In genomic region chr4:141659739-141660138, GRCm38 (mm10) we compare ENCODE assay signal across 14 mouse cellular contexts. TPM values are rescaled to one million over a fixed set of nuclear protein-coding genes. Genes with fewer than 3 reads are reported as not detected.
DNase-seq lines count a peak whose midpoint lies in the region; ATAC-seq and TF ChIP-seq lines count a peak whose summit lies in the region.
"Had no signal": no experiment of that assay in that cellular context is flagged by ENCODE, and none has a peak within 500 bp of the region (broad histone marks: within the 10 kb centered on the region; RNA-seq: fewer than 3 reads in every experiment).

No protein-coding gene starts in this region.

- H3K4me2 ChIP-seq in liver, embryonic 14.5 days (ENCODE audit: low read depth): no peak overlapping the region
- H3K4me2 ChIP-seq in liver, embryonic 11.5 days: no peak overlapping the region

- no peaks in the 10 kb centered on the region for H3K27me3 ChIP-seq in liver, embryonic 14.5 days (ENCODE audit: control insufficient read depth, insufficient read depth, low read length)
- no peaks in the 10 kb centered on the region for H3K27me3 ChIP-seq in liver, embryonic 11.5 days (replicated peaks; ENCODE audit: control insufficient read depth, insufficient read depth, low read length)
- H3K27me3 ChIP-seq in ES-Bruce4 (ENCODE audit: control insufficient read depth, insufficient read depth, low read length, poor library complexity, severe bottlenecking): no peaks in the 10 kb centered on the region

- TF ChIP-seq EP300 in liver, embryonic 14.5 days (IDR thresholded peaks at IDR 0.05; ENCODE audit: low read depth): no peak
- no peak for TF ChIP-seq EP300 in ES-Bruce4 (IDR thresholded peaks at IDR 0.05; ENCODE audit: insufficient read depth, low read depth, low read length)

- H3K9me3 ChIP-seq in liver, embryonic 14.5 days (ENCODE audit: control insufficient read depth, low read length): no peaks in the 10 kb centered on the region
- H3K9me3 ChIP-seq in liver, embryonic 11.5 days (ENCODE audit: control insufficient read depth, low read length): no peaks in the 10 kb centered on the region
- H3K9me3 ChIP-seq in ES-Bruce4 (replicated peaks; ENCODE audit: control insufficient read depth, insufficient read depth, low read length, poor library complexity, severe bottlenecking): no peaks in the 10 kb centered on the region

- no peak overlapping the region for H3K4me3 ChIP-seq in gastrocnemius, adult 2 months
- no peak overlapping the region for H3K4me3 ChIP-seq in liver, embryonic 14.5 days (ENCODE audit: insufficient read depth in 1 of 2, low read depth in 2 of 2, low read length in 2 of 2)
- no peak overlapping the region for H3K4me3 ChIP-seq in liver, embryonic 11.5 days (ENCODE audit: low read depth, low read length)
- no peak overlapping the region for H3K4me3 ChIP-seq in ES-Bruce4 (ENCODE audit: low read depth, low read length)

- H3K9ac ChIP-seq in liver, embryonic 14.5 days (replicated peaks): no peak overlapping the region
- H3K9ac ChIP-seq in liver, embryonic 11.5 days (ENCODE audit: low read depth, low read length): no peak overlapping the region
- no peak overlapping the region for H3K9ac ChIP-seq in ES-Bruce4 (ENCODE audit: low read depth, poor library complexity, severe bottlenecking)

- no peak for TF ChIP-seq POLR2A in ES-Bruce4 (IDR thresholded peaks at IDR 0.05; ENCODE audit: insufficient read depth, low read length)

- no peaks in the 10 kb centered on the region for H3K36me3 ChIP-seq in liver, embryonic 14.5 days (replicated peaks; ENCODE audit: control insufficient read depth, insufficient read depth, low read depth)
- H3K36me3 ChIP-seq in liver, embryonic 11.5 days (ENCODE audit: control insufficient read depth, insufficient read depth, low read length): 0 out of 2 replicates have a peak, but pooled peaks cover 4% of the 10 kb centered on the region
- no peaks in the 10 kb centered on the region for H3K36me3 ChIP-seq in ES-Bruce4 (ENCODE audit: control insufficient read depth, insufficient read depth, low read length, poor library complexity, severe bottlenecking)

- H3K27ac ChIP-seq in gastrocnemius, adult 2 months: peak overlapping the region; percentile 71
- H3K27ac ChIP-seq in liver, embryonic 14.5 days: no peak overlapping the region
- H3K27ac ChIP-seq in liver, embryonic 11.5 days (ENCODE audit: low read depth, low read length): no peak overlapping the region
- no peak overlapping the region for H3K27ac ChIP-seq in ES-Bruce4 (ENCODE audit: insufficient read depth, low read length)

- 73% methylated on average over 4 of the region's 4 CpGs for WGBS in liver, embryonic 14.5 days (ENCODE audit: insufficient replicate concordance)
- WGBS in liver, embryonic 11.5 days: 71% methylated on average over 4 of the region's 4 CpGs

- no peak for ATAC-seq in liver, embryonic 14.5 days (ENCODE audit: insufficient read depth)
- ATAC-seq in liver, embryonic 11.5 days (replicated peaks; ENCODE audit: low FRiP score): no peak
- no peak for ATAC-seq in erythroid progenitor cell, adult 5-6 weeks (replicated peaks; ENCODE audit: low FRiP score, poor library complexity, severe bottlenecking)
- no peak for ATAC-seq in inflammation-experienced regulatory T-cells, adult 6 months

- TF ChIP-seq CTCF in gastrocnemius, adult 2 months (IDR thresholded peaks at IDR 0.05): peak; percentile 26; the same call in 1 of the 2 replicates
- TF ChIP-seq CTCF in liver, embryonic 14.5 days (IDR thresholded peaks at IDR 0.05; ENCODE audit: low read depth): peak; percentile 58
- TF ChIP-seq CTCF in ES-Bruce4 (IDR thresholded peaks at IDR 0.05; ENCODE audit: low read depth, low read length): peak; percentile 80

- peak; percentile 60 for DNase-seq in gastrocnemius, adult 2 months
- DNase-seq in gastrocnemius, adult 8-10 months (ENCODE audit: low spot score in 2 of 2): no peak
- no peak for DNase-seq in liver, embryonic 14.5 days (ENCODE audit: low read depth in 3 of 3, low spot score in 3 of 3)
- DNase-seq in liver, embryonic 11.5 days (ENCODE audit: low spot score): no peak
- peak; percentile 20 for DNase-seq in forelimb bud, embryonic 11.5 days (ENCODE audit: low read depth, low spot score)
- DNase-seq: kidney, adult 18-20 months had no signal

- peaks cover 7 to 18% of the 10 kb centered on the region in 2 experiments for H3K4me1 ChIP-seq in liver, embryonic 14.5 days (replicated peaks; ENCODE audit: control insufficient read depth in 2 of 2, insufficient read depth in 2 of 2, low read length in 1 of 2)
- peaks cover 13% of the 10 kb centered on the region for H3K4me1 ChIP-seq in liver, embryonic 11.5 days (replicated peaks; ENCODE audit: control insufficient read depth, insufficient read depth, low read length)
- no peaks in the 10 kb centered on the region for H3K4me1 ChIP-seq in ES-Bruce4 (ENCODE audit: control insufficient read depth, insufficient read depth, low read length)

- intact Hi-C loops in gastrocnemius, adult 2 months (cut with DNase I): loop anchor here (5.0 kb wide), 1 partner anchor 128 kb away; no protein-coding TSS in a partner anchor

RNA-seq across cellular contexts. Expression of gene Plekhm2, which starts 5.0 kb away (rescaled TPM):
- 10 to 100 TPM; 32.9 to 34.7 TPM for total RNA-seq in gastrocnemius, adult 2 months (2021)
- 10 to 100 TPM; 25.0 to 32.5 (median 30.2) TPM for total RNA-seq in gastrocnemius, adult 8-10 months (2022)
- polyA plus RNA-seq in liver, embryonic 14.5 days (2012; rRNA removed): 4.2 and 4.5 TPM in 2 replicates
- 0.33 and 0.49 TPM in 2 replicates for polyA plus RNA-seq in liver, embryonic 14.5 days (2014; fragmentation: Nextera tagmentation; extraction: Ambion mirVana)
- 2.1 and 3.4 TPM in 2 replicates for polyA plus RNA-seq in liver, embryonic 11.5 days (2014; fragmentation: Nextera tagmentation; extraction: Ambion mirVana)
- polyA plus RNA-seq in ES-Bruce4 (2011; ENCODE audit: insufficient read depth, insufficient read length, low read depth, missing spikeins): 11.1 and 15.1 TPM in 2 replicates
- 10.1 and 17.3 TPM in 2 replicates for total RNA-seq in erythroid progenitor cell, adult 5-6 weeks (2015; ENCODE audit: low replicate concordance)
- 2.3 and 4.9 TPM in 2 replicates for total RNA-seq in erythroid progenitor cell, adult 5-6 weeks (2017; ENCODE audit: low replicate concordance)
- 1 to 10 TPM; 3.6 to 4.5 (median 4.2) TPM for polyA plus RNA-seq in inflammation-experienced regulatory T-cells, adult 6 months (2017; shearing (Covaris generic))

RNA-seq across cellular contexts. Expression of gene Rsc1a1, which starts 25.7 kb away (rescaled TPM):
- 1 to 10 TPM; 3.8 to 5.6 TPM for total RNA-seq in gastrocnemius, adult 2 months (2021)
- total RNA-seq in gastrocnemius, adult 8-10 months (2022): 10 to 100 TPM in 2 of 4 experiments, 1 to 10 TPM in 2; 6.0 to 12.0 (median 9.2) TPM
- 3.9 and 5.7 TPM in 2 replicates for polyA plus RNA-seq in liver, embryonic 14.5 days (2012; rRNA removed)
- polyA plus RNA-seq in liver, embryonic 14.5 days (2014; fragmentation: Nextera tagmentation; extraction: Ambion mirVana): 0.97 and 2.1 TPM in 2 replicates
- 2.7 TPM in 1 of 2 replicates, not detected in the other for polyA plus RNA-seq in liver, embryonic 11.5 days (2014; fragmentation: Nextera tagmentation; extraction: Ambion mirVana)
- polyA plus RNA-seq in ES-Bruce4 (2011; ENCODE audit: insufficient read depth, insufficient read length, low read depth, missing spikeins): 4.1 TPM in 1 of 2 replicates, not detected in the other
- total RNA-seq in erythroid progenitor cell, adult 5-6 weeks (2015; ENCODE audit: low replicate concordance): not detected in 2 replicates
- total RNA-seq in erythroid progenitor cell, adult 5-6 weeks (2017; ENCODE audit: low replicate concordance): not detected in 2 replicates
- polyA plus RNA-seq in inflammation-experienced regulatory T-cells, adult 6 months (2017; shearing (Covaris generic)): not detected
- total RNA-seq: left cerebral cortex, adult 18-20 months; monocyte, adult 5-6 weeks had no signal
- polyA plus RNA-seq: heart, postnatal 0 days; liver, embryonic 16.5 days had no signal

RNA-seq across cellular contexts. Expression of gene Slc25a34, which starts 36.1 kb away (rescaled TPM):
- 10 to 100 TPM; 10.3 to 26.9 TPM for total RNA-seq in gastrocnemius, adult 2 months (2021)
- 10 to 100 TPM in 3 of 4 experiments, 1 to 10 TPM in 1; 9.2 to 14.0 (median 12.3) TPM for total RNA-seq in gastrocnemius, adult 8-10 months (2022)
- polyA plus RNA-seq in liver, embryonic 14.5 days (2012; rRNA removed): 0.03 TPM in 2 replicates
- polyA plus RNA-seq in liver, embryonic 14.5 days (2014; fragmentation: Nextera tagmentation; extraction: Ambion mirVana): not detected in 2 replicates
- polyA plus RNA-seq in liver, embryonic 11.5 days (2014; fragmentation: Nextera tagmentation; extraction: Ambion mirVana): not detected in 2 replicates
- polyA plus RNA-seq in ES-Bruce4 (2011; ENCODE audit: insufficient read depth, insufficient read length, low read depth, missing spikeins): 0.82 and 1.8 TPM in 2 replicates
- not detected in 2 replicates for total RNA-seq in erythroid progenitor cell, adult 5-6 weeks (2015; ENCODE audit: low replicate concordance)
- total RNA-seq in erythroid progenitor cell, adult 5-6 weeks (2017; ENCODE audit: low replicate concordance): not detected in 2 replicates
- under 1 TPM in 1 of 3 experiments, not detected in 2; 0.13 TPM for polyA plus RNA-seq in inflammation-experienced regulatory T-cells, adult 6 months (2017; shearing (Covaris generic))
- total RNA-seq: monocyte, adult 5-6 weeks had no signal

RNA-seq across cellular contexts. Expression of gene Tmem82, which starts 41.3 kb away (rescaled TPM):
- 1 to 10 TPM in 1 of 2 experiments, under 1 TPM in 1; 0.61 to 3.2 TPM for total RNA-seq in gastrocnemius, adult 2 months (2021)
- total RNA-seq in gastrocnemius, adult 8-10 months (2022): under 1 TPM; 0.16 to 0.46 (median 0.31) TPM
- polyA plus RNA-seq in liver, embryonic 14.5 days (2012; rRNA removed): 2.1 and 2.6 TPM in 2 replicates
- 2.2 and 2.7 TPM in 2 replicates for polyA plus RNA-seq in liver, embryonic 14.5 days (2014; fragmentation: Nextera tagmentation; extraction: Ambion mirVana)
- polyA plus RNA-seq in liver, embryonic 11.5 days (2014; fragmentation: Nextera tagmentation; extraction: Ambion mirVana): 3.3 and 3.7 TPM in 2 replicates
- 3.4 and 4.5 TPM in 2 replicates for polyA plus RNA-seq in ES-Bruce4 (2011; ENCODE audit: insufficient read depth, insufficient read length, low read depth, missing spikeins)
- not detected in 2 replicates for total RNA-seq in erythroid progenitor cell, adult 5-6 weeks (2015; ENCODE audit: low replicate concordance)
- not detected in 2 replicates for total RNA-seq in erythroid progenitor cell, adult 5-6 weeks (2017; ENCODE audit: low replicate concordance)
- under 1 TPM in 1 of 3 experiments, not detected in 2; 0.78 TPM for polyA plus RNA-seq in inflammation-experienced regulatory T-cells, adult 6 months (2017; shearing (Covaris generic))
- total RNA-seq: monocyte, adult 5-6 weeks had no signal
- polyA plus RNA-seq: C2C12 had no signal

RNA-seq across cellular contexts. Expression of gene Fblim1, which starts 53.8 kb away (rescaled TPM):
- 1 to 10 TPM; 1.1 to 1.5 TPM for total RNA-seq in gastrocnemius, adult 2 months (2021)
- 1 to 10 TPM in 2 of 4 experiments, under 1 TPM in 2; 0.46 to 2.2 (median 0.94) TPM for total RNA-seq in gastrocnemius, adult 8-10 months (2022)
- 1.1 and 2.0 TPM in 2 replicates for polyA plus RNA-seq in liver, embryonic 14.5 days (2012; rRNA removed)
- 0.77 and 0.95 TPM in 2 replicates for polyA plus RNA-seq in liver, embryonic 14.5 days (2014; fragmentation: Nextera tagmentation; extraction: Ambion mirVana)
- polyA plus RNA-seq in liver, embryonic 11.5 days (2014; fragmentation: Nextera tagmentation; extraction: Ambion mirVana): 15.4 and 17.0 TPM in 2 replicates
- 73.8 and 76.6 TPM in 2 replicates for polyA plus RNA-seq in ES-Bruce4 (2011; ENCODE audit: insufficient read depth, insufficient read length, low read depth, missing spikeins)
- total RNA-seq in erythroid progenitor cell, adult 5-6 weeks (2015; ENCODE audit: low replicate concordance): 0.72 and 2.9 TPM in 2 replicates
- total RNA-seq in erythroid progenitor cell, adult 5-6 weeks (2017; ENCODE audit: low replicate concordance): 0.77 TPM in 1 of 2 replicates, not detected in the other
- polyA plus RNA-seq in inflammation-experienced regulatory T-cells, adult 6 months (2017; shearing (Covaris generic)): under 1 TPM in 1 of 3 experiments, not detected in 2; 0.43 TPM
- total RNA-seq: monocyte, adult 5-6 weeks had no signal

Comparison
In these comparisons a context has a peak if more than half of its experiments do, and no peak if none do; other contexts are left out.
1. DNase-seq: peak in gastrocnemius, adult 2 months (single experiment) and forelimb bud, embryonic 11.5 days (single experiment); none in gastrocnemius, adult 8-10 months (0 of 2), liver, embryonic 14.5 days (0 of 3) and liver, embryonic 11.5 days (single experiment).
2. CTCF ChIP-seq: peak in every context shown above with its lines; median percentile 80 in ES-Bruce4; 58 in liver, embryonic 14.5 days; 26 in gastrocnemius, adult 2 months.